Mouse (Mus musculus): Measurements from ENCODE around the gene Gpc5. TPM values are rescaled to one million over a fixed set of nuclear protein-coding genes. Genes with fewer than 3 reads are reported as not detected.

Gpc5 gene
- 11.6 and 13.8 TPM in 2 replicates for polyA plus RNA-seq (2015; fragmentation: Nextera tagmentation; extraction: Ambion mirVana)

DNA sequence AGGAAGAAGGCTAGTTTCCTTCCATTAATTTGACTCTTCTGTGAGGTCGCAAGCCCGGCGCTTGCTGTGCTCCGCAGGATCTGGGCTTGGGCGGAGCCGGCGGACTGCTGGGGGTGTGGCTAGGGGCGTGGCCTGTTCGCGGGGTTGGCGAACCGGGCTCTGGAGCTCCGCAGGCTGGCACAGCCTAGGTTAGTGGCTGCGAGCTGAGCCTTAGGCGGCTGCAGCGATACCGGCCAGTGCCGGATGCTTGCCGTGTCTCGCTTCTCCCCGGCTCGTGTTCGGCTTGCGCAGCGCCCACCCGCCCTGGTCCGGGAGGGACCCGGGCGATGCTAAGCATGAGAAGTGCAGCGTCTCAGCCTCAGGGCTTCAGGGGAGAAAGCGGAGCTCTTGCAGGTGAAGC is at the start of gene Gpc5:
Gene Gpc5 (plus strand): TSS at position 135 of the 400 bp plus-strand sequence.
- H3K4me3 ChIP-seq (ENCODE audit: low read length): peak within 1 kb of the TSS; percentile 63
- no peaks in the 10 kb centered on the region for H3K9me3 ChIP-seq (ENCODE audit: low read length)
- H3K9ac ChIP-seq (replicated peaks; ENCODE audit: low read length): peak within 1 kb of the TSS; percentile 57
- peak; percentile 99 for ATAC-seq (ENCODE audit: low FRiP score, low TSS enrichment)
- H3K4me2 ChIP-seq (replicated peaks; ENCODE audit: low read depth, low read length): peak within 1 kb of the TSS; percentile 95
- H3K36me3 ChIP-seq (ENCODE audit: insufficient read depth, low read length): no peaks in the 10 kb centered on the region
- peaks cover 30% of the 10 kb centered on the region for H3K27me3 ChIP-seq (ENCODE audit: insufficient read depth, low read length)
- WGBS: under 1% methylated on average over 31 of the region's 31 CpGs
- H3K27ac ChIP-seq (ENCODE audit: low read length): no peak within 1 kb of the TSS
- peaks cover 9% of the 10 kb centered on the region for H3K4me1 ChIP-seq (ENCODE audit: insufficient read depth, low read length)

GRCm38 (mm10) chr14:115042660-115043059 is 49.4 kb upstream of the Gpc5 start:
- H3K27me3 ChIP-seq (ENCODE audit: insufficient read depth, low read length): peaks cover 5% of the 10 kb centered on the region
- WGBS: 0% methylated on average over 4 of the region's 4 CpGs
- peaks cover 30% of the 10 kb centered on the region for H3K4me1 ChIP-seq (ENCODE audit: insufficient read depth, low read length)
- peak overlapping the region; percentile 85 for H3K4me3 ChIP-seq (ENCODE audit: low read length)
- H3K36me3 ChIP-seq (ENCODE audit: insufficient read depth, low read length): peaks cover 34% of the 10 kb centered on the region
- ATAC-seq (ENCODE audit: low FRiP score, low TSS enrichment): no peak
- H3K4me2 ChIP-seq (replicated peaks; ENCODE audit: low read depth, low read length): peak overlapping the region; percentile 75
- H3K9ac ChIP-seq (replicated peaks; ENCODE audit: low read length): peak overlapping the region; percentile 100
- H3K27ac ChIP-seq (ENCODE audit: low read length): peak overlapping the region; percentile 94; the same call in 1 of the 2 replicates
- H3K9me3 ChIP-seq (ENCODE audit: low read length): no peaks in the 10 kb centered on the region

DNA sequence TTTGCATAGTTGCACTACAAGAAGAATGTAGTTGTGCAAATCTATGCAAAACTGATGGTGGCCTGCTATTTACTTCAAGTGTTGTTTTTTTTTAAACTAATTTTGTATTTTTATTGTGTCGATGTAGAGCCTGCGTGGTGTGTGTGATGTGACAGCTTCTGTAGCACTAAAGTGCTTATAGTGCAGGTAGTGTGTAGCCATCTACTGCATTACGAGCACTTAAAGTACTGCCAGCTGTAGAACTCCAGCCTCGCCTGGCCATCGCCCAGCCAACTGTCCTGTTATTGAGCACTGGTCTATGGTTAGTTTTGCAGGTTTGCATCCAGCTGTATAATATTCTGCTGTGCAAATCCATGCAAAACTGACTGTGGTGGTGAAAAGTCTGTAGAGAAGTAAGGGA is 48.0 kb upstream of the Gpc5 start:
- no peaks in the 10 kb centered on the region for H3K9me3 ChIP-seq (ENCODE audit: low read length)
- no peak overlapping the region for H3K27ac ChIP-seq (ENCODE audit: low read length)
- peaks cover 41% of the 10 kb centered on the region for H3K36me3 ChIP-seq (ENCODE audit: insufficient read depth, low read length)
- H3K4me2 ChIP-seq (replicated peaks; ENCODE audit: low read depth, low read length): peak overlapping the region; percentile 75
- WGBS: 70% methylated on average over 5 of the region's 5 CpGs
- H3K27me3 ChIP-seq (ENCODE audit: insufficient read depth, low read length): peaks cover under 1% of the 10 kb centered on the region; the same call in 1 of the 2 replicates
- H3K4me1 ChIP-seq (ENCODE audit: insufficient read depth, low read length): peaks cover 30% of the 10 kb centered on the region
- H3K4me3 ChIP-seq (ENCODE audit: low read length): peak overlapping the region; percentile 34; the same call in 1 of the 2 replicates
- H3K9ac ChIP-seq (replicated peaks; ENCODE audit: low read length): no peak overlapping the region
- no peak for ATAC-seq (ENCODE audit: low FRiP score, low TSS enrichment)

DNA sequence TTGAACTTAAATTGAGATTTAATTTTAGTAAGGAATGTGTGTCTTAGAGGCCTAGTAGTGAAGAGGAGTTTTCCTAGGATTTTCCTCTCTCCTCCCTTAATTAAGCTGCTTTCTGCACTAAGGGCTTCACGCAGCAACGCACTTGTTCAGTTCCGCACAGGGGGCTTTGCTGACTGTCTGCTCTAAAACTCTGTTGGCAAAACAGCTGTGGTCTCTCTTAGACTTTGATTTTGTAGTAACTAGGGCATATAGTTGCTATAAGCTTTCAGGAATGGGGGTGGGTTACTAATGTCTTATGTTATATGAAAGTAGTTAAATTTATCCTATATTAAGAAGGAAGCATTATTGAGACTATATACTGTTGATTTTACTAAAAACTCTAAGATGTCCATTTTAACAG is 46.3 kb upstream of the Gpc5 start:
- no peaks in the 10 kb centered on the region for H3K9me3 ChIP-seq (ENCODE audit: low read length)
- H3K4me3 ChIP-seq (ENCODE audit: low read length): no peak overlapping the region
- no peak overlapping the region for H3K9ac ChIP-seq (replicated peaks; ENCODE audit: low read length)
- H3K36me3 ChIP-seq (ENCODE audit: insufficient read depth, low read length): peaks cover 41% of the 10 kb centered on the region
- WGBS: 85% methylated on average over 3 of the region's 3 CpGs
- no peak for ATAC-seq (ENCODE audit: low FRiP score, low TSS enrichment)
- H3K4me2 ChIP-seq (replicated peaks; ENCODE audit: low read depth, low read length): no peak overlapping the region
- peaks cover 26% of the 10 kb centered on the region for H3K4me1 ChIP-seq (ENCODE audit: insufficient read depth, low read length)
- H3K27me3 ChIP-seq (ENCODE audit: insufficient read depth, low read length): no peaks in the 10 kb centered on the region
- H3K27ac ChIP-seq (ENCODE audit: low read length): no peak overlapping the region

GRCm38 (mm10) chr14:115047316-115047715 is 44.7 kb upstream of the Gpc5 start:
- no peaks in the 10 kb centered on the region for H3K27me3 ChIP-seq (ENCODE audit: insufficient read depth, low read length)
- H3K36me3 ChIP-seq (ENCODE audit: insufficient read depth, low read length): peaks cover 41% of the 10 kb centered on the region
- no peak overlapping the region for H3K4me3 ChIP-seq (ENCODE audit: low read length)
- peaks cover 26% of the 10 kb centered on the region for H3K4me1 ChIP-seq (ENCODE audit: insufficient read depth, low read length)
- H3K9ac ChIP-seq (replicated peaks; ENCODE audit: low read length): no peak overlapping the region
- WGBS: 85% methylated on average over 3 of the region's 3 CpGs
- H3K9me3 ChIP-seq (ENCODE audit: low read length): no peaks in the 10 kb centered on the region
- no peak for ATAC-seq (ENCODE audit: low FRiP score, low TSS enrichment)
- H3K4me2 ChIP-seq (replicated peaks; ENCODE audit: low read depth, low read length): no peak overlapping the region
- H3K27ac ChIP-seq (ENCODE audit: low read length): no peak overlapping the region

- Histone ChIP-seq H3K4me3 (ENCODE audit: low read length) (no peak overlapping the region), H3K27ac (ENCODE audit: low read length) (no peak overlapping the region), H3K9me3 (ENCODE audit: low read length) (no peaks in the 10 kb centered on the region), H3K9ac (replicated peaks; ENCODE audit: low read length) (no peak overlapping the region), H3K36me3 (ENCODE audit: insufficient read depth, low read length) (peaks cover 41% of the 10 kb centered on the region), H3K4me1 (ENCODE audit: insufficient read depth, low read length) (peaks cover 19% of the 10 kb centered on the region), H3K27me3 (ENCODE audit: insufficient read depth, low read length) (no peaks in the 10 kb centered on the region), H3K4me2 (replicated peaks; ENCODE audit: low read depth, low read length) (no peak overlapping the region)
- no peak for ATAC-seq (ENCODE audit: low FRiP score, low TSS enrichment)
- 63% methylated on average over 5 of the region's 5 CpGs for WGBS
Observed at GRCm38 (mm10) chr14:115047990-115048862, 43.8 kb upstream of the Gpc5 start.

DNA sequence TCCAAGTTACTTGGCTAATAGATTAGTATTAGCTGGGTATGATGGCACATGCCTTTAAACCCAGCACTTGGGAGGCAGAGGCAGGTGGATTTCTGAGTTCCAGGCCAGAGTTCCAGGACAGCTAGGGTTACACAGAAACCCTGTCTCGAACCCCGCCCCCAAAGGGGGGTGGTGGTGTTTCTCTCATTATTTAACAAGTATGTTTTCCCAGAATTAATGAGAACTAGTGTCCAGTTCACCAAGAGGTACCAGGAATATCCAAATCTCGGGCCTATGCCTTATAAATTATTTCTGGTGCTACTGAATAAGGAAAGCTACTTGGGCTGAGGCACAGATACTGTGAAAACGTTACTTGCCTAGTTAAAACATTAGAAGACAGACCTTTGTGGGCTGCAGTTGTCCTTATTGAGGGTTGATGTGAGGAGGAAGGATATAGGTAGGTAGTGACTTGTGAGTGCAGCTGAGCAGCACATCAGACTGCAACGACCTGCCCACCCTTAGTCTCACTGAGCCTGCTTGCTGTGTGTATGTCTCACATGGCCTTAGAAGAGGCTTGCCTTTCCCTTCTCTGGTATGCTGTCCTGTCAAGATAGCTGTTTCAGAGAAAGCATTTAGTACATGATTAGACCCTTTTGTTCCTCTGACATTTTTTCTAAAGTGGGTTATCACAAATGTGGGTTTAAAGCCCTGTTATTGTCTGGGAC is 43.0 kb upstream of the Gpc5 start:
- H3K27me3 ChIP-seq (ENCODE audit: insufficient read depth, low read length): no peaks in the 10 kb centered on the region
- no peak overlapping the region for H3K4me2 ChIP-seq (replicated peaks; ENCODE audit: low read depth, low read length)
- peaks cover 35% of the 10 kb centered on the region for H3K36me3 ChIP-seq (ENCODE audit: insufficient read depth, low read length)
- 34% methylated on average over 5 of the region's 5 CpGs for WGBS
- peaks cover 12% of the 10 kb centered on the region for H3K4me1 ChIP-seq (ENCODE audit: insufficient read depth, low read length)
- ATAC-seq (ENCODE audit: low FRiP score, low TSS enrichment): no peak; the same call in 1 of the 2 replicates
- no peak overlapping the region for H3K27ac ChIP-seq (ENCODE audit: low read length)
- no peak overlapping the region for H3K9ac ChIP-seq (replicated peaks; ENCODE audit: low read length)
- H3K4me3 ChIP-seq (ENCODE audit: low read length): no peak overlapping the region
- no peaks in the 10 kb centered on the region for H3K9me3 ChIP-seq (ENCODE audit: low read length)

DNA sequence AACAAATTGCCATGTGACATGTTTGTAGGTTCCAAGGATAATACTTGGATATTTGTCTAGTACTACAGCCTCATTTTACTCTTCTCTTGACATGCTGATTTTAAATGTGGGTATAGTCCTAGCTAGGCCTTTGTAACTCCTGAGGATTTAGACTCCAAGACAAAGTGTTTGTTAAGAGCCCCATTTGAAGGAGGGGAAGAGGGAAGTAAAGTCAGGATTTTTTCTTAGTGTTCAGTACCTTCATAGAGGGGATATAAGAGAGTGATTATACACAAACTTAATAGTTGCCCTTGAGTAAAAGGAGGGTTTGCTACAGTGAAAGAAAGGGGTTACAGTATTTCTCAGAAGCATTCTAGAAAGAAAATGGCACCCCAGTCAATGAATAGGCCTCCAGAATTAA is 42.2 kb upstream of the Gpc5 start:
- Histone ChIP-seq H3K9me3 (ENCODE audit: low read length) (no peaks in the 10 kb centered on the region), H3K27ac (ENCODE audit: low read length) (no peak overlapping the region), H3K4me2 (replicated peaks; ENCODE audit: low read depth, low read length) (no peak overlapping the region), H3K4me1 (ENCODE audit: insufficient read depth, low read length) (peaks cover 6% of the 10 kb centered on the region), H3K9ac (replicated peaks; ENCODE audit: low read length) (no peak overlapping the region), H3K36me3 (ENCODE audit: insufficient read depth, low read length) (peaks cover 27% of the 10 kb centered on the region), H3K27me3 (ENCODE audit: insufficient read depth, low read length) (no peaks in the 10 kb centered on the region), H3K4me3 (ENCODE audit: low read length) (no peak overlapping the region)
- no peak for ATAC-seq (ENCODE audit: low FRiP score, low TSS enrichment)

DNA sequence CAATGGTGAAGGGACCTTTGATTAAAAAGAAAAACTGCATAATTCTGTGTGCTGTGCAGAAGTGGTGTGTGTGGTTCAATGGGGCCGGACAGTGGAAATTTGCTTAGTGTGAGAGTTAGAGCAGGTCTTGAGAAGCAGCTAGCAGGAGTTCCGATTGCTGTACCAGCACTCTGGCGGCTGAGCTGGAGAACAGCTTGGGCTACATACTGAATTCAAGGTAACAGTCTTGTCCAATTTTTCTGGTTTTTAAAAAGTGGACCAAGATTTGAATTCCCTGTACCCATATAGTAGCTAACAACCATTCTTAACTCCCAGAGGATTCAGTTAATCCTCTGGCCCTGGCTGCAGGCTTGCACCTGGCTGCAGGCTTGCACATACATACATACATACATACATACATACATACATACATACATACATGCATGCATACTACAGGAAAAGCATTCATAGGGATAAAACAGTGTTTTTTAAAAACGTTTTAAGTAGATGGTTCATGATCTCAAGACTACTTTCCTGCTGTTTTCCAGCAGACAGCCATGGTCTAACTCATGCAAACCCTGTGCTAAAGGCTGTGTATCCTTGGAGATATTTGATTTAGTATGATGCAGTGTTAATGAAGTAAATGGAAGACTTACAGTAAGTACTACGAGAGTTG is 40.8 kb upstream of the Gpc5 start:
- ATAC-seq (ENCODE audit: low FRiP score, low TSS enrichment): no peak
- no peak overlapping the region for H3K27ac ChIP-seq (ENCODE audit: low read length)
- no peak overlapping the region for H3K4me3 ChIP-seq (ENCODE audit: low read length)
- H3K4me2 ChIP-seq (replicated peaks; ENCODE audit: low read depth, low read length): no peak overlapping the region
- H3K27me3 ChIP-seq (ENCODE audit: insufficient read depth, low read length): no peaks in the 10 kb centered on the region
- no peak overlapping the region for H3K9ac ChIP-seq (replicated peaks; ENCODE audit: low read length)
- peaks cover 18% of the 10 kb centered on the region for H3K36me3 ChIP-seq (ENCODE audit: insufficient read depth, low read length)
- 80% methylated on average over 5 of the region's 5 CpGs for WGBS
- no peaks in the 10 kb centered on the region for H3K9me3 ChIP-seq (ENCODE audit: low read length)
- H3K4me1 ChIP-seq (ENCODE audit: insufficient read depth, low read length): no peaks in the 10 kb centered on the region

All from kidney, embryonic 16.5 days (tissue).